Mouse (Mus musculus) thymus, adult 2 months (tissue): ENCODE measurements at regions not wholly inside any gene's neighbourhood (a gene's known extent, or its start where the extent isn't known, plus 50 kb on each side); places are given as distances from the start of the nearest gene placed in this dataset.

Experiments used
- DNase-seq: peaks from one replicate; pipeline ENCODE4 v3.0.0; 2021
- H3K27ac ChIP-seq: fragments of 200-500 bp; 2 replicates; pipeline ENCODE4 v1.5.1; 2012; ENCODE audit warnings: low read length, control low read depth; ENCODE audit not compliant: control insufficient read depth, insufficient read depth
- H3K27me3 ChIP-seq: fragments of 200-500 bp; 2 replicates; pipeline ENCODE4 v1.6.1; 2012; ENCODE audit warnings: mild to moderate bottlenecking, low read length, moderate library complexity, mixed read lengths; ENCODE audit not compliant: control insufficient read depth, insufficient read depth
- H3K36me3 ChIP-seq: fragments of 200-500 bp; 2 replicates; pipeline ENCODE4 v1.6.1; 2012; ENCODE audit warnings: mild to moderate bottlenecking, low read length, moderate library complexity; ENCODE audit not compliant: control insufficient read depth, insufficient read depth
- H3K4me1 ChIP-seq: fragments of 200-500 bp; replicated peaks from 2 replicates; pipeline ENCODE4 v1.6.1; 2012; ENCODE audit warnings: low read length; ENCODE audit not compliant: control insufficient read depth, insufficient read depth
- H3K4me3 ChIP-seq: fragments of 200-500 bp; 2 replicates; pipeline ENCODE4 v1.5.1; 2012; ENCODE audit warnings: mild to moderate bottlenecking, low read length, control low read depth, moderate library complexity; ENCODE audit not compliant: control insufficient read depth, insufficient read depth
- CTCF ChIP-seq: fragments of 200-500 bp; IDR thresholded peaks from 2 replicates; pipeline ENCODE4 v1.5.1; 2012; ENCODE audit warnings: mild to moderate bottlenecking, control low read depth, low read length, moderate library complexity, borderline replicate concordance; ENCODE audit not compliant: control insufficient read depth, poor library complexity, insufficient read depth; ENCODE audit errors: extremely low read depth
- POLR2A ChIP-seq: fragments of 200-500 bp; IDR thresholded peaks from 2 replicates; pipeline ENCODE4 v1.6.1; 2012; ENCODE audit warnings: mild to moderate bottlenecking, low read length, control low read depth, moderate library complexity; ENCODE audit not compliant: control insufficient read depth, poor library complexity, insufficient read depth; ENCODE audit errors: extremely low read depth
- WGBS: fragments of 180-500 bp; shearing (Covaris S2); methylation state at CpG from one replicate; pipeline ENCODE4 v1.1.7; 2018; 5-methylcytosine and 5-hydroxymethylcytosine counted together

DNA sequence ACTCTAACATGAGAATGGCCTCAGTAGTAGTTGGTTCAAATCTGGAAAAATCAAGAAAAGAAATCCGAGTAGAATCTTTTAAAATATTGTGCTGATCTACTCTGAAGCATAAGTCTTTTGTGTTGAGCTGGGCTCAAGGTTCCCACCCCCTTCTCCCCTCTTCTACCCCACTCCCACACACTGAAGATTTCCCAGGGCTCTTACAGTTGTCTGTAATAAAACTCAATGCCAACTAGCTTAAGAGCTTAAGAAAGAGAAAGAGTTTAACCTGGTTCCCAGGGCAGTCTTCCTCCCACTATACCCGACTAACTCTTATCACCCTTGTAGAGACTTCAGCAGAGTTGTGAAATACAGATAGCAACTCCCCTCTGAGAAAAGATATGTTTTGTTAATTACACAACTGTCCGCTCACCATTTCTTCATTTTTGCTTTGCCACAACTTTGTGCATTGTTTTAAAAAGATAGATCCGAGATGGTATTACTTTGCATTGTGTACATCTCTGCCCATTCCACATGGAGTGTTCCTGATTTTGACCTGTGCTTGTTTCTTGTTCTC lies 94.0 kb upstream of the Cpeb2 start:
- Histone ChIP-seq H3K27ac (no peak overlapping the region), H3K27me3 (no peaks in the 10 kb centered on the region), H3K36me3 (no peaks in the 10 kb centered on the region), H3K4me1 (no peaks in the 10 kb centered on the region), H3K4me3 (no peak overlapping the region)
- WGBS = 89% methylated on average over 4 of the region's 4 CpGs
- DNase-seq = no peak
- TF ChIP-seq POLR2A (no peak), CTCF (no peak)

DNA sequence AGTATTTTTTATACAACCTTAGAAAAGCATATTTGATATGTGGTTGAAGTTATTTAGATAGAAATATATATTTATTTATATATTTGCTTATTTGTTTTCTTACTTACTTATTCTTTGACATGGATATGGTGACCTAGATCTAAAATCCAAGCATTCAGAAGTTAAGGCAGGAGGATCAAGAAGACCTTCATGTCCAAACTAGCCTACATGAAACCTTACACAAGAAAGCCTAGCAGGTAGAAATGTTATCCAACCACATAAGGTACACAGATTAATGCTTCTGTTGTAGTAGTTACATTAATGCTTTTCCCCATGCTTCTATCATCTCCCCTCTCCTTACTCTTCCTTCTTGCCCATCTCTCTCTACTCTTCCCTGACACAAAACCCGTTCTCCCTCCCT lies 93.2 kb upstream of the Cpeb2 start:
- Histone ChIP-seq H3K27me3 (no peaks in the 10 kb centered on the region), H3K36me3 (no peaks in the 10 kb centered on the region), H3K4me1 (no peaks in the 10 kb centered on the region), H3K4me3 (no peak overlapping the region), H3K27ac (no peak overlapping the region)
- TF ChIP-seq CTCF (no peak), POLR2A (no peak)
- DNase-seq = no peak
- 88% methylated on average over 1 of the region's 1 CpGs for WGBS

DNA sequence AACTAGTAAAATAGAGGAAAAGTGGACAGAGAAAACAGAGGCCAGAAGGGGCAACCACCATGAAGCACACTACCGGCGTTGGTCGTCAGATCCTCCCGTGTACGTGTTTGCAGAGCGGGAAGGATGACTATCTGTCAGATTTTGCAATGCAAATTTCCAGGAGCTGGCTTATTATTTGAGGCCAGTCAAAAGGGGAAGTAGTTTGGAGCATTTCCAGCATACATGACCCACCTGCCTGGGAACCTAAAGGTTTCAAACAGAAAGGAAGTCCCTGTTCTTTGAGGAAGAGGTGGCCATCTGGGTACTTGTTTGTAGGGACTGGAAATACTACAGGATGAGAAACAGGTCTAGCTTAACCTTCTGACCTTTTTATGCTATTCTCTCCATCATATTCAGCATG lies 87.0 kb upstream of the Cpeb2 start:
- Histone ChIP-seq H3K4me3 (no peak overlapping the region), H3K27ac (no peak overlapping the region), H3K27me3 (no peaks in the 10 kb centered on the region), H3K36me3 (no peaks in the 10 kb centered on the region), H3K4me1 (no peaks in the 10 kb centered on the region)
- no peak for DNase-seq
- no peak for TF ChIP-seq CTCF
- TF ChIP-seq POLR2A = no peak
- WGBS = 30% methylated on average over 6 of the region's 6 CpGs

DNA sequence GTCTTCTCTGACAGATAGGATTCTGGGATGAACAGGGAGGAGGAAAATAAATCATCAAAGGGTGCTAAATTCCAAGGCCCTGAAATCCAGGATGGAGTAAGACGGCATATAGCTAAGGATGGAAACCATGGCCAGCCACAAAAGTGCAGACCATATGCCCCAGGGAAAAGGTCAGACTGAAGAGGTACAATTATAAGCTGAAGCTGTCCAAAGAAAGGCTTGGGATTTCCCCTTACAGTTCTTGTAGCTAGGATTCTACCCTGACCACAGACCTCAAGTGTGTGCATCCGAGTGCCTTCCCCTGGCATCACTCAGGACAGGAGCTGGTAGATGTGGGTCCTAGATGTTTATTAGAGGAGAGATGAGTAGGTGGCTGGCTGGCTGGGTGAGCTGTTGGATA lies 86.0 kb upstream of the Cpeb2 start:
- Histone ChIP-seq H3K4me3 (no peak overlapping the region), H3K27ac (no peak overlapping the region), H3K4me1 (no peaks in the 10 kb centered on the region), H3K27me3 (no peaks in the 10 kb centered on the region), H3K36me3 (no peaks in the 10 kb centered on the region)
- 76% methylated on average over 2 of the region's 2 CpGs for WGBS
- DNase-seq = no peak
- TF ChIP-seq POLR2A = no peak
- no peak for TF ChIP-seq CTCF

DNA sequence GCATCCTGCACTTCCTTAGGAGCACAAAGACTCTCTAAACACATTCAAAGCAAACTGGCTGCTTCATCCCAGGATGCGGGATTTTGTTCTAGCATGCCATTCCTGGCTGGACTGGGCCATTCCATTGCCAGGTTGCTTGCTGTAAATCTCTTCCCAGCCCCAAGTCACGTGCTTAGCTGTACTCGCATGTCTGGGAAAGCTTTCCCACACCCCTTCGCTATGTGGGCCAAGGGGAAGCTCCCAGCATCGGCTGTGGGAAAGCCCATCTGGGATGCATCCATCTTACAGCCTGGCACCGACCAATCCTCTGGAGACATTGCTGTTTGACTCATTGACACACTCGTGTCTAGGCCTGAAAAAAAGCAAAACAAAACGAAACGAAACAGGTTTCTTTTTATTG lies 84.5 kb upstream of the Cpeb2 start:
- 91% methylated on average over 9 of the region's 9 CpGs for WGBS
- TF ChIP-seq POLR2A (no peak), CTCF (no peak)
- no peak for DNase-seq

DNA sequence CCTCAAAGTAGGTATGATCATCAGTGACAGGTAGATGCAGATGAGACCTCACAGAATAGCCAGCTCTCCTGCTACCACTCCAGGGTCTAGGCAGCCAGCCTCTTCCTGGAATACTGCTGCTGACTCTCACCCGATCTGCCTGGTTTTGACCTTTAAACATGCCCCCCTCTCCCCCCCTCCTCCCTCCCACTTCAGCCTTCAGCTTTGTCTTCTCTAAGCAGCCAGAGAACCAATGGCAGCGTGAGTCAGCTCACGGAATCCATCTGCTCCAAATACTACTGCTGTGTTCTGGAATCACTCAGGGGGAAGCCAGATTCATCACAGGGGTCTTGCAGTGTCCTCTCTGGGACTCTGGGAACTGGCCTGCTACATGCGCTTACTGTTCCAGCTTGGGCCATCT lies 83.4 kb upstream of the Cpeb2 start:
- H3K27me3 ChIP-seq = no peaks in the 10 kb centered on the region
- 94% methylated on average over 4 of the region's 4 CpGs for WGBS
- H3K27ac ChIP-seq = no peak overlapping the region
- H3K4me1 ChIP-seq = no peaks in the 10 kb centered on the region
- no peaks in the 10 kb centered on the region for H3K36me3 ChIP-seq
- TF ChIP-seq POLR2A (no peak), CTCF (no peak)
- H3K4me3 ChIP-seq = no peak overlapping the region
- DNase-seq = no peak

More for the DNA sequence above, 84.5 kb upstream of the Cpeb2 start:
- H3K4me3 ChIP-seq = no peak overlapping the region
- no peaks in the 10 kb centered on the region for H3K27me3 ChIP-seq
- no peak overlapping the region for H3K27ac ChIP-seq
- no peaks in the 10 kb centered on the region for H3K36me3 ChIP-seq
- H3K4me1 ChIP-seq = no peaks in the 10 kb centered on the region
